In genomic region chr9:80209459-80209858, GRCm38 (mm10) we compare ENCODE assay signal across 20 mouse cellular contexts. TPM values are rescaled to one million over a fixed set of nuclear protein-coding genes. Genes with fewer than 3 reads are reported as not detected.
DNase-seq lines count a peak whose midpoint lies in the region; ATAC-seq and TF ChIP-seq lines count a peak whose summit lies in the region.
"Had no signal": no experiment of that assay in that cellular context is flagged by ENCODE, and none has a peak within 500 bp of the region (broad histone marks: within the 10 kb centered on the region; RNA-seq: fewer than 3 reads in every experiment).

No protein-coding gene starts in this region.

- WGBS in hindbrain, embryonic 11.5 days = 60% methylated on average over 10 of the region's 10 CpGs
- 32% methylated on average over 10 of the region's 10 CpGs for WGBS in hindbrain, embryonic 16.5 days
- 19% methylated on average over 10 of the region's 10 CpGs for WGBS in neural tube, embryonic 13.5 days
- 20% methylated on average over 10 of the region's 10 CpGs for WGBS in neural tube, embryonic 15.5 days

- no peaks in the 10 kb centered on the region for H3K36me3 ChIP-seq in hindbrain, embryonic 11.5 days (ENCODE audit: control insufficient read depth, insufficient read depth, low read length)
- no peaks in the 10 kb centered on the region for H3K36me3 ChIP-seq in hindbrain, embryonic 16.5 days (ENCODE audit: control insufficient read depth, insufficient read depth, low read length)
- H3K36me3 ChIP-seq in neural tube, embryonic 13.5 days = no peaks in the 10 kb centered on the region
- no peaks in the 10 kb centered on the region for H3K36me3 ChIP-seq in neural tube, embryonic 15.5 days
- H3K36me3 ChIP-seq: heart, embryonic 13.5 days; limb, embryonic 15.5 days had no signal

- no peak overlapping the region for H3K4me2 ChIP-seq in hindbrain, embryonic 11.5 days (replicated peaks; ENCODE audit: low read depth, low read length)
- no peak overlapping the region for H3K4me2 ChIP-seq in hindbrain, embryonic 16.5 days (ENCODE audit: low read length)
- no peak overlapping the region for H3K4me2 ChIP-seq in neural tube, embryonic 13.5 days
- no peak overlapping the region for H3K4me2 ChIP-seq in neural tube, embryonic 15.5 days
- H3K4me2 ChIP-seq: forebrain, embryonic 13.5 days; heart, embryonic 13.5 days; limb, embryonic 15.5 days had no signal

- peak; percentile 27; the same call in 1 of the 2 replicates for ATAC-seq in hindbrain, embryonic 11.5 days (ENCODE audit: low FRiP score)
- no peak for ATAC-seq in hindbrain, embryonic 16.5 days
- ATAC-seq in neural tube, embryonic 13.5 days (ENCODE audit: low read depth) = 0 out of 2 replicates have a peak, but pooled peaks have one; percentile 17
- ATAC-seq in neural tube, embryonic 15.5 days (ENCODE audit: low FRiP score) = no peak
- ATAC-seq: forebrain, embryonic 13.5 days had no signal

- intact Hi-C loops in left cerebral cortex, adult 2 months (cut with DNase I) = no loop called here

- DNase-seq in hindbrain, embryonic 11.5 days (ENCODE audit: low spot score) = no peak
- DNase-seq in layer of hippocampus, adult 2 months (ENCODE audit: low spot score in 2 of 2) = no peak
- no peak for DNase-seq in layer of hippocampus, adult 8-10 months (ENCODE audit: low spot score in 2 of 2)
- no peak for DNase-seq in left cerebral cortex, adult 2 months (ENCODE audit: extremely low spot score in 1 of 2, low spot score in 2 of 2)
- DNase-seq in ovary, adult 18-20 months (ENCODE audit: low spot score) = no peak
- DNase-seq: B cell, adult 2 months; cerebellum, adult 18-20 months; gastrocnemius, postnatal 10 days; heart, adult 18-20 months; heart, postnatal 36 days; layer of hippocampus, postnatal 36 days; lung, adult 2 months; thymus, postnatal 14 days had no signal

- TF ChIP-seq CTCF in layer of hippocampus, adult 2 months (conservative IDR thresholded peaks at IDR 0.05) = no peak
- no peak for TF ChIP-seq CTCF in left cerebral cortex, adult 2 months (IDR thresholded peaks at IDR 0.05)

- H3K9ac ChIP-seq in hindbrain, embryonic 11.5 days (ENCODE audit: low read depth, low read length) = no peak overlapping the region
- no peak overlapping the region for H3K9ac ChIP-seq in hindbrain, embryonic 16.5 days (ENCODE audit: low read depth, low read length)
- no peak overlapping the region for H3K9ac ChIP-seq in neural tube, embryonic 13.5 days
- no peak overlapping the region for H3K9ac ChIP-seq in neural tube, embryonic 15.5 days (replicated peaks)
- H3K9ac ChIP-seq: forebrain, embryonic 13.5 days; heart, embryonic 13.5 days; limb, embryonic 15.5 days had no signal

- H3K9me3 ChIP-seq in hindbrain, embryonic 11.5 days (ENCODE audit: control insufficient read depth, low read length) = no peaks in the 10 kb centered on the region
- no peaks in the 10 kb centered on the region for H3K9me3 ChIP-seq in hindbrain, embryonic 16.5 days (ENCODE audit: control insufficient read depth, low read length)
- no peaks in the 10 kb centered on the region for H3K9me3 ChIP-seq in neural tube, embryonic 13.5 days
- H3K9me3 ChIP-seq in neural tube, embryonic 15.5 days (replicated peaks) = no peaks in the 10 kb centered on the region
- H3K9me3 ChIP-seq: forebrain, embryonic 13.5 days; heart, embryonic 13.5 days; limb, embryonic 15.5 days had no signal

- no peaks in the 10 kb centered on the region for H3K4me1 ChIP-seq in hindbrain, embryonic 11.5 days (replicated peaks; ENCODE audit: control insufficient read depth, insufficient read depth, low read length)
- H3K4me1 ChIP-seq in hindbrain, embryonic 16.5 days (ENCODE audit: control insufficient read depth, insufficient read depth, low read depth, low read length) = no peaks in the 10 kb centered on the region
- H3K4me1 ChIP-seq in neural tube, embryonic 13.5 days (replicated peaks) = peaks cover 8% of the 10 kb centered on the region; the same call in 1 of the 2 replicates
- 0 out of 2 replicates have a peak, but pooled peaks cover 4% of the 10 kb centered on the region for H3K4me1 ChIP-seq in neural tube, embryonic 15.5 days
- H3K4me1 ChIP-seq: limb, embryonic 15.5 days had no signal

- H3K4me3 ChIP-seq in hindbrain, embryonic 11.5 days (ENCODE audit: low read depth, low read length) = no peak overlapping the region
- no peak overlapping the region for H3K4me3 ChIP-seq in hindbrain, embryonic 16.5 days (ENCODE audit: low read length)
- H3K4me3 ChIP-seq in layer of hippocampus, adult 2 months = no peak overlapping the region
- H3K4me3 ChIP-seq in neural tube, embryonic 13.5 days = no peak overlapping the region
- H3K4me3 ChIP-seq in neural tube, embryonic 15.5 days (replicated peaks) = no peak overlapping the region
- no peak overlapping the region for H3K4me3 ChIP-seq in left cerebral cortex, adult 2 months
- H3K4me3 ChIP-seq: forebrain, embryonic 13.5 days; heart, embryonic 13.5 days; limb, embryonic 15.5 days; myocyte had no signal

- H3K27me3 ChIP-seq in hindbrain, embryonic 11.5 days (ENCODE audit: control insufficient read depth, insufficient read depth, low read length) = no peaks in the 10 kb centered on the region
- H3K27me3 ChIP-seq in hindbrain, embryonic 16.5 days (replicated peaks; ENCODE audit: control insufficient read depth, insufficient read depth, low read length) = no peaks in the 10 kb centered on the region
- H3K27me3 ChIP-seq in neural tube, embryonic 13.5 days = no peaks in the 10 kb centered on the region
- H3K27me3 ChIP-seq in neural tube, embryonic 15.5 days (replicated peaks) = no peaks in the 10 kb centered on the region
- H3K27me3 ChIP-seq: forebrain, embryonic 13.5 days; heart, embryonic 13.5 days; limb, embryonic 15.5 days had no signal

- no peak overlapping the region for H3K27ac ChIP-seq in hindbrain, embryonic 11.5 days (ENCODE audit: low read depth, low read length)
- H3K27ac ChIP-seq in hindbrain, embryonic 16.5 days (ENCODE audit: low read depth, low read length) = no peak overlapping the region
- peak overlapping the region; percentile 69; the same call in 1 of the 2 replicates for H3K27ac ChIP-seq in layer of hippocampus, adult 2 months
- no peak overlapping the region for H3K27ac ChIP-seq in neural tube, embryonic 13.5 days (replicated peaks)
- no peak overlapping the region for H3K27ac ChIP-seq in neural tube, embryonic 15.5 days (replicated peaks)
- H3K27ac ChIP-seq in left cerebral cortex, adult 2 months = no peak overlapping the region
- H3K27ac ChIP-seq: forebrain, embryonic 13.5 days; heart, embryonic 13.5 days; limb, embryonic 15.5 days had no signal

RNA-seq across cellular contexts. Expression of gene Myo6, which starts 44.6 kb away (rescaled TPM):
- polyA plus RNA-seq in hindbrain, embryonic 11.5 days (2014; fragmentation: Nextera tagmentation; extraction: Ambion mirVana) = 14.8 and 16.2 TPM in 2 replicates
- polyA plus RNA-seq in hindbrain, embryonic 16.5 days (2015; fragmentation: Nextera tagmentation; extraction: Ambion mirVana) = 24.4 and 26.8 TPM in 2 replicates
- 10 to 100 TPM; 82.0 to 83.8 TPM for total RNA-seq in layer of hippocampus, adult 2 months (2021)
- total RNA-seq in layer of hippocampus, adult 8-10 months (2022) = 100 to 1,000 TPM in 2 of 4 experiments, 10 to 100 TPM in 2; 84.7 to 105 (median 97.0) TPM
- 15.4 and 16.2 TPM in 2 replicates for polyA plus RNA-seq in neural tube, embryonic 13.5 days (2015; fragmentation: Nextera tagmentation; extraction: Ambion mirVana)
- polyA plus RNA-seq in neural tube, embryonic 15.5 days (2015; fragmentation: Nextera tagmentation; extraction: Ambion mirVana) = 18.1 and 25.7 TPM in 2 replicates
- 10 to 100 TPM; 65.0 to 67.0 TPM for total RNA-seq in left cerebral cortex, adult 2 months (2021)

Comparison
In these comparisons a context has a peak if more than half of its experiments do, and no peak if none do; other contexts are left out.
1. ATAC-seq: peak in hindbrain, embryonic 11.5 days (single experiment) and neural tube, embryonic 13.5 days (single experiment); none in hindbrain, embryonic 16.5 days (single experiment) and neural tube, embryonic 15.5 days (single experiment).